Mouse (Mus musculus) neural tube, embryonic 14.5 days (tissue): ENCODE data around the gene Klk1b3. TPM values are rescaled to one million over a fixed set of nuclear protein-coding genes. Genes with fewer than 3 reads are reported as not detected.
"Not testable (repeated sequence)": the region's sequence is repeated elsewhere in the genome, so short reads cannot be mapped to it uniquely, and the experiment has no call there.

Source experiments
- ATAC-seq: fragments of 200-750 bp; cut with Nextera tagmentation; 2 replicates; pipeline ENCODE4 v1.8.0; 2017; ENCODE audit warnings: low read depth, mild to moderate bottlenecking, moderate TSS enrichment, moderate library complexity
- H3K27ac ChIP-seq: fragments of 300-500 bp; sonication (generic); 2 replicates; pipeline ENCODE4 v1.5.1; 2014; ENCODE audit warnings: low read depth, mild to moderate bottlenecking, control low read depth, low read length, moderate library complexity, mixed read lengths
- H3K27me3 ChIP-seq: fragments of 300-500 bp; sonication (generic); 2 replicates; pipeline ENCODE4 v1.6.1; 2014; ENCODE audit warnings: low read length; ENCODE audit not compliant: control insufficient read depth, insufficient read depth
- H3K36me3 ChIP-seq: fragments of 300-500 bp; sonication (generic); 2 replicates; pipeline ENCODE4 v1.6.1; 2014; ENCODE audit warnings: low read length, mixed read lengths; ENCODE audit not compliant: control insufficient read depth, insufficient read depth
- H3K4me1 ChIP-seq: fragments of 300-500 bp; sonication (generic); 2 replicates; pipeline ENCODE4 v1.6.1; 2014; ENCODE audit warnings: low read length; ENCODE audit not compliant: control insufficient read depth, insufficient read depth
- H3K4me2 ChIP-seq: fragments of 300-500 bp; sonication (generic); 2 replicates; pipeline ENCODE4 v1.6.1; 2014; ENCODE audit warnings: mild to moderate bottlenecking, low read depth, low read length, control low read depth
- H3K4me3 ChIP-seq: fragments of 300-500 bp; sonication (generic); 2 replicates; pipeline ENCODE4 v1.5.1; 2014; ENCODE audit warnings: low read depth, low read length, control low read depth, mixed read lengths
- H3K9ac ChIP-seq: fragments of 300-500 bp; sonication (generic); replicated peaks from 2 replicates; pipeline ENCODE4 v1.6.1; 2014; ENCODE audit warnings: low read depth, mild to moderate bottlenecking, control low read depth, low read length, mixed read lengths
- H3K9me3 ChIP-seq: fragments of 300-500 bp; sonication (generic); 2 replicates; pipeline ENCODE4 v1.6.1; 2016; ENCODE audit warnings: low read length; ENCODE audit not compliant: control insufficient read depth
- WGBS: fragments of 180-500 bp; shearing (Covaris S2); extraction: QIAGEN DNeasy Blood & Tissue Kit; methylation state at CpG from one replicate; pipeline ENCODE4 v1.1.7; 2014; 5-methylcytosine and 5-hydroxymethylcytosine counted together
- polyA plus RNA-seq: library from polyadenylated mRNA; unstranded; fragments of >200 nt; fragmentation: Nextera tagmentation; extraction: Ambion mirVana; gene quantifications from 2 replicates; pipeline ENCODE4 v1.2.1, GENCODE M21; 2014

The Klk1b3 gene
- polyA plus RNA-seq = not detected in 2 replicates

- Histone ChIP-seq H3K9me3 (no peaks in the 10 kb centered on the region), H3K27me3 (no peaks in the 10 kb centered on the region), H3K4me2 (no peak within 1 kb of the TSS), H3K4me1 (no peaks in the 10 kb centered on the region), H3K4me3 (no peak within 1 kb of the TSS), H3K27ac (no peak within 1 kb of the TSS), H3K36me3 (no peaks in the 10 kb centered on the region), H3K9ac (no peak within 1 kb of the TSS)
- WGBS = 72% methylated on average over 3 of the region's 3 CpGs
- no peak for ATAC-seq
These were observed at the start of gene Klk1b3 for GRCm38 (mm10) chr7:44197891-44198290. Klk1b3 (plus strand) TSS chr7:44198191.

- 47% methylated on average over 9 of the region's 9 CpGs for WGBS
- H3K9me3 ChIP-seq = no peaks in the 10 kb centered on the region
- no peak overlapping the region for H3K4me3 ChIP-seq
These were observed 18.5 kb upstream of the Klk1b3 start for GRCm38 (mm10) chr7:44179299-44180045.

GRCm38 (mm10) chr7:44186516-44186915 lies 11.5 kb upstream of the Klk1b3 start:
- 70% methylated on average over 8 of the region's 8 CpGs for WGBS
- H3K9ac ChIP-seq = not testable (repeated sequence)

More at GRCm38 (mm10) chr7:44179299-44180045, 18.5 kb upstream of the Klk1b3 start:
- Histone ChIP-seq H3K4me2 (no peak overlapping the region), H3K36me3 (no peaks in the 10 kb centered on the region), H3K9ac (no peak overlapping the region), H3K27ac (no peak overlapping the region), H3K27me3 (no peaks in the 10 kb centered on the region), H3K4me1 (no peaks in the 10 kb centered on the region)
- no peak for ATAC-seq

GRCm38 (mm10) chr7:44187936-44188335 lies 10.1 kb upstream of the Klk1b3 start, which contains the start of gene Klk1b24:
Klk1b24 (plus strand) TSS chr7:44188236.
- H3K9me3 ChIP-seq, H3K27ac ChIP-seq, H3K36me3 ChIP-seq, ATAC-seq, H3K4me3 ChIP-seq, H3K27me3 ChIP-seq, H3K4me2 ChIP-seq, H3K4me1 ChIP-seq, H3K9ac ChIP-seq: not testable (repeated sequence)

More at GRCm38 (mm10) chr7:44186516-44186915, 11.5 kb upstream of the Klk1b3 start:
- not testable (repeated sequence) for H3K4me2 ChIP-seq, H3K27ac ChIP-seq, H3K4me1 ChIP-seq, ATAC-seq, H3K9me3 ChIP-seq, H3K36me3 ChIP-seq, H3K27me3 ChIP-seq, H3K4me3 ChIP-seq

GRCm38 (mm10) chr7:44193466-44193865 lies 4.5 kb upstream of the Klk1b3 start:
- 93% methylated on average over 1 of the region's 1 CpGs for WGBS
- H3K9ac ChIP-seq, H3K4me2 ChIP-seq, H3K4me3 ChIP-seq, H3K36me3 ChIP-seq, H3K4me1 ChIP-seq, H3K27ac ChIP-seq, ATAC-seq, H3K27me3 ChIP-seq, H3K9me3 ChIP-seq: not testable (repeated sequence)

GRCm38 (mm10) chr7:44207135-44207534 lies 9.1 kb downstream of the Klk1b3 start, which contains the start of gene Klk1b4:
Klk1b4 (plus strand) TSS chr7:44207435.
- H3K27me3 ChIP-seq, H3K27ac ChIP-seq, H3K4me2 ChIP-seq, H3K9me3 ChIP-seq, H3K36me3 ChIP-seq, ATAC-seq, H3K9ac ChIP-seq, H3K4me3 ChIP-seq, H3K4me1 ChIP-seq: not testable (repeated sequence)
- WGBS = 54% methylated on average over 3 of the region's 3 CpGs

GRCm38 (mm10) chr7:44208307-44208706 lies 10.3 kb downstream of the Klk1b3 start:
- H3K36me3 ChIP-seq = no peaks in the 10 kb centered on the region
- H3K27ac ChIP-seq = no peak overlapping the region
- ATAC-seq = no peak
- no peaks in the 10 kb centered on the region for H3K9me3 ChIP-seq
- 80% methylated on average over 3 of the region's 3 CpGs for WGBS
- H3K9ac ChIP-seq = no peak overlapping the region
- H3K4me3 ChIP-seq = no peak overlapping the region
- no peaks in the 10 kb centered on the region for H3K4me1 ChIP-seq
- H3K27me3 ChIP-seq = no peaks in the 10 kb centered on the region
- H3K4me2 ChIP-seq = no peak overlapping the region

- Histone ChIP-seq H3K9me3 (no peaks in the 10 kb centered on the region), H3K4me3 (no peak within 1 kb of the TSS), H3K36me3 (no peaks in the 10 kb centered on the region), H3K4me1 (no peaks in the 10 kb centered on the region), H3K27me3 (no peaks in the 10 kb centered on the region), H3K4me2 (no peak within 1 kb of the TSS), H3K9ac (no peak within 1 kb of the TSS), H3K27ac (no peak within 1 kb of the TSS)
- no peak for ATAC-seq
- 81% methylated on average over 1 of the region's 1 CpGs for WGBS
These were observed 17.7 kb downstream of the Klk1b3 start, which contains the start of gene Klk1b5 for GRCm38 (mm10) chr7:44215645-44216044. Klk1b5 (plus strand) TSS chr7:44215945.

GRCm38 (mm10) chr7:44221601-44222000 lies 23.6 kb downstream of the Klk1b3 start:
- not testable (repeated sequence) for H3K9me3 ChIP-seq, ATAC-seq, H3K4me3 ChIP-seq, H3K9ac ChIP-seq, H3K36me3 ChIP-seq, H3K4me1 ChIP-seq, H3K27ac ChIP-seq, H3K4me2 ChIP-seq, H3K27me3 ChIP-seq
- WGBS = 69% methylated on average over 8 of the region's 10 CpGs
